Mouse (Mus musculus) naive thymus-derived CD4-positive, alpha-beta T cell, adult 2 months (primary cell): ENCODE measurements around the gene Rhox8.
"Not testable (repeated sequence)": the region's sequence is repeated elsewhere in the genome, so short reads cannot be mapped to it uniquely, and the experiment has no call there.

Source experiments
- DNase-seq: peaks from one replicate; pipeline ENCODE4 v3.0.0-alpha.2; 2011; ENCODE audit warnings: low read depth

Gene Rhox8

GRCm38 (mm10) chrX:37878844-37879243, at the start of gene Rhox8:
TSS of gene Rhox8 (minus strand) at chrX:37878944.
- no peak for DNase-seq

GRCm38 (mm10) chrX:37916311-37916710, 37.6 kb upstream of the Rhox8 start:
- DNase-seq = no peak

DNA sequence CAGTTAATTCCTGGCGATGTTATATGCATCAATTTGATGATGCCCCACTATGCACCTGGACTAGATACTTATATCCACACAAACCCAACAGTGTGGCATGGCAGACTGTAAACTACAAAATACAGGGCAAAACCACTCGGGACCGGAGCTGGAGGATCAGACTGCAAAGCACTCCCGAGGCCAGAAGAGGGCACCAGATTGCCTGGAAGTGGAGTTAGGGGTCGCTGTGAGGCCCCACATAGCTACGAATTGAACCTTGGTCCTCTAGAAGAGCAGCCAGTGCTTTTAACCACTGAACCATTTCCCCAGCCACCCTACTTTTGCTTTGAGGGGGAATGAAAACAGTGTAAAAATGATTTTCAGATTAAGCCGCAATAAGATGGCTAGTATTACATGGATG, 29.8 kb upstream of the Rhox8 start:
- DNase-seq = no peak

DNA sequence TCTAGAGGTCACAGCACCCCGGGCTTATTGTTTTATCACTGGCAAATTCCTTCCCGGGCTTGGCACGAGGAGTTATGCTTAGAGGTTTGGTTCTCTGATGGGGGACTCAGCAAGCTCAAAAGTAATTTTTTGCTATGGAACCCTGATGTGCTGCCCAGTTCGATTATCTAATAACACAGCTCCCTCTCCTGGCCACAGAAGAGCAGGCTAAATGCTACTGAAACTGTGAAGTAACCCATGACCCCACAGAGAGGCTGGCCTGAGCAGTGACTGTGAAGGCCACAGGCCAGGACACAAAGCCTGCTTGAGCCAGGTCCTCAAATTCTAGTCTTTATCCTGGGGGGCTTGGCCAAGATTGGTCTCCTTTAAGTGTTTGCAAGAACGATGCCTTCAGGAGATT, 25.0 kb upstream of the Rhox8 start:
- DNase-seq = no peak

- DNase-seq = not testable (repeated sequence)
Observed at GRCm38 (mm10) chrX:37901670-37902069, 22.9 kb upstream of the Rhox8 start, which contains the start of gene Rhox9. TSS of gene Rhox9 (minus strand) at chrX:37901770.

- not testable (repeated sequence) for DNase-seq
Observed at GRCm38 (mm10) chrX:37897132-37897531, 18.4 kb upstream of the Rhox8 start, which contains the start of gene Rhox7b. TSS of gene Rhox7b (minus strand) at chrX:37897232.

DNA sequence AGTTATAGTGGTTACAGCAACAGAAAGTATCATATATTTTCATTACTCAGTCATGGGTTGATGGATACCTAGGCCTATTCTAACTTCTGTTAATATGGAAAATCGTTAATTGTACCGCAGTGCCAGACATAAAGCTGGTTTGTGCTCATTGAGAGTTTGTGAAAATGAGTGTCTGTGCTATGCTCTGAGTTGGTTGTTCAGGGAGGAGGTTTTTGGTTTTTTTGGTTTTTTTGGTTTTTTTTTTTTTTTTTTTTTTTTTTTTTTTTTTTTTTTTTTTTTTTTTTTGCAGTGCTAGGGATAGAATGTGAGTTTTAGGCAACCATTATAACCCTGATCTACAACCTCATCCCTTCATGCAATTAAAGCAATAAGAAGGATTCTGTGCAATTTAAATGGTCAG, 7.1 kb downstream of the Rhox8 start:
- no peak for DNase-seq

DNA sequence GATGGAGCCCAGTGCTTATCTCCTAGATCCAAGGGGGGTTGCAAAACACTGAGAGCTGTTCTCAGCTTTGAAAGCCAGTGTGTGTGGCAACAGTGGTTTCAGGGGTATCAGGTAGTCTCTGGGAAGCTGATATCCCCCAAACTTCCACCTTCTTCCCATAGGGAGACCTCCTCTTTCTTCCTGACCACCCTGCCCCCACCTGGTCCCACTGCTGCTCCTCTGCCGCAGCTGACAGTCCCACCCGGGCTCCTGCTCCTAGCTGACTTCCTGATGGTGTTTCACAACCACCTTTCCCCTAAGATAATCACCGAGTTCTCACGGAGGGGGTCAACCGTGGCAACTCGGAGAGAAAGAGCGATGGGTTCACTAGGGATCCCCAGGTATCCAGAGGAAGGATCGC, 47.4 kb downstream of the Rhox8 start, which contains the start of gene Rhox7a:
Gene Rhox7a, plus strand, starts transcription at position 301 of the 400 bp plus-strand sequence.
- not testable (repeated sequence) for DNase-seq

DNA sequence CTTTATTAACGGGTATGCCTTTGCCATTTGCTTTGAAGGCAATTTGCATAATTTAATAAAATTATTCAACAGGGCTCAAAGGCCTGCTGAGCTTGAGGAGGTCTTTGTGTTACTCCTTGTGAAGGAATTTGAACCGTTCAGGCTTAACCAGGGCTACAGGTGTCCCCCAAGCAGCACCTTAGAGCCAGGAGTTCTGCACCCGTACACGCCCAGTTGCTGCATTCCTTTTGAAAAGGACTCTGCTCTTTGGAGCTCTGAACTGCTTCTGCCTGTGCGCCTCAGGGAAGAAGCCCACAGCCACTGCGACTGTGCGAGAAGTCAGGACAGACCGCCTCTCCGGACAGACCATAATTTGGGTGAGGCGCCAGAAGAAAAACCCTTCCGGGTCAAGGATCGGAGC, 52.1 kb downstream of the Rhox8 start, which contains the start of gene Rhox6:
Gene Rhox6, plus strand, starts transcription at position 301 of the 400 bp plus-strand sequence.
- DNase-seq = not testable (repeated sequence)
